Mouse (Mus musculus) neural tube, embryonic 12.5 days (tissue): ENCODE data around the gene Commd8. TPM values are rescaled to one million over a fixed set of nuclear protein-coding genes. Genes with fewer than 3 reads are reported as not detected.
A peak's percentile ranks its signal among the peaks of the same experiment; 100 is the strongest.

ENCODE experiments used
- ATAC-seq: fragments of 200-750 bp; cut with Nextera tagmentation; 2 replicates; pipeline ENCODE4 v1.8.0; 2017; ENCODE audit warnings: low read depth, mild to moderate bottlenecking, moderate TSS enrichment, moderate library complexity; ENCODE audit not compliant: low FRiP score
- H3K27ac ChIP-seq: fragments of 300-500 bp; sonication (generic); 2 replicates; pipeline ENCODE4 v1.5.1; 2016
- H3K27me3 ChIP-seq: fragments of 300-500 bp; sonication (generic); replicated peaks from 2 replicates; pipeline ENCODE4 v1.6.1; 2016; ENCODE audit warnings: mild to moderate bottlenecking
- H3K36me3 ChIP-seq: fragments of 300-500 bp; sonication (generic); 2 replicates; pipeline ENCODE4 v1.6.1; 2016; ENCODE audit warnings: mild to moderate bottlenecking
- H3K4me1 ChIP-seq: fragments of 300-500 bp; sonication (generic); 2 replicates; pipeline ENCODE4 v1.6.1; 2016
- H3K4me2 ChIP-seq: fragments of 300-500 bp; sonication (generic); replicated peaks from 2 replicates; pipeline ENCODE4 v1.6.1; 2016; ENCODE audit warnings: mild to moderate bottlenecking
- H3K4me3 ChIP-seq: fragments of 300-500 bp; sonication (generic); 2 replicates; pipeline ENCODE4 v1.5.1; 2016
- H3K9ac ChIP-seq: fragments of 300-500 bp; sonication (generic); 2 replicates; pipeline ENCODE4 v1.6.1; 2016; ENCODE audit warnings: mild to moderate bottlenecking
- H3K9me3 ChIP-seq: fragments of 300-500 bp; sonication (generic); 2 replicates; pipeline ENCODE4 v1.6.1; 2016; ENCODE audit warnings: mild to moderate bottlenecking
- WGBS: fragments of 180-500 bp; shearing (Covaris S2); methylation state at CpG from one replicate; pipeline ENCODE4 v1.1.7; 2016; 5-methylcytosine and 5-hydroxymethylcytosine counted together
- polyA plus RNA-seq: library from polyadenylated mRNA; unstranded; fragments of >200 nt; fragmentation: Nextera tagmentation; extraction: Ambion mirVana; gene quantifications from 2 replicates; pipeline ENCODE4 v1.2.1, GENCODE M21; 2016

The Commd8 gene
- polyA plus RNA-seq = 148 and 158 TPM in 2 replicates

- under 1% methylated on average over 38 of the region's 38 CpGs for WGBS
- H3K9ac ChIP-seq = peak within 1 kb of the TSS; percentile 72
- peak within 1 kb of the TSS; percentile 73 for H3K4me3 ChIP-seq
- peaks cover 4% of the 10 kb centered on the region; the same call in 1 of the 2 replicates for H3K36me3 ChIP-seq
- H3K4me1 ChIP-seq = peaks cover 12% of the 10 kb centered on the region
- H3K9me3 ChIP-seq = no peaks in the 10 kb centered on the region
- no peaks in the 10 kb centered on the region for H3K27me3 ChIP-seq
- no peak within 1 kb of the TSS for H3K27ac ChIP-seq
- H3K4me2 ChIP-seq = peak within 1 kb of the TSS; percentile 89
- ATAC-seq = peak; percentile 93
Measured at GRCm38 (mm10) chr5:72167594-72168284, at the start of gene Commd8. Gene Commd8 (minus strand): TSS chr5:72168189.

GRCm38 (mm10) chr5:72211741-72212140 lies 43.8 kb upstream of the Commd8 start:
- Histone ChIP-seq H3K4me2 (no peak overlapping the region), H3K27ac (no peak overlapping the region), H3K9me3 (no peaks in the 10 kb centered on the region), H3K4me3 (no peak overlapping the region), H3K36me3 (no peaks in the 10 kb centered on the region), H3K9ac (no peak overlapping the region), H3K27me3 (no peaks in the 10 kb centered on the region), H3K4me1 (no peaks in the 10 kb centered on the region)
- no peak for ATAC-seq
- WGBS = 91% methylated on average over 18 of the region's 18 CpGs

GRCm38 (mm10) chr5:72210812-72211139 lies 42.8 kb upstream of the Commd8 start:
- H3K9me3 ChIP-seq = no peaks in the 10 kb centered on the region
- no peaks in the 10 kb centered on the region for H3K4me1 ChIP-seq
- H3K27ac ChIP-seq = no peak overlapping the region
- no peak overlapping the region for H3K4me3 ChIP-seq
- no peak for ATAC-seq
- H3K4me2 ChIP-seq = no peak overlapping the region
- H3K27me3 ChIP-seq = no peaks in the 10 kb centered on the region
- 74% methylated on average over 5 of the region's 5 CpGs for WGBS
- H3K36me3 ChIP-seq = no peaks in the 10 kb centered on the region
- no peak overlapping the region for H3K9ac ChIP-seq

GRCm38 (mm10) chr5:72210123-72210811 lies 42.3 kb upstream of the Commd8 start:
- no peak overlapping the region for H3K4me3 ChIP-seq
- ATAC-seq = no peak
- WGBS = 78% methylated on average over 13 of the region's 13 CpGs
- no peaks in the 10 kb centered on the region for H3K27me3 ChIP-seq
- no peaks in the 10 kb centered on the region for H3K4me1 ChIP-seq
- no peak overlapping the region for H3K4me2 ChIP-seq
- H3K27ac ChIP-seq = no peak overlapping the region
- no peaks in the 10 kb centered on the region for H3K36me3 ChIP-seq
- no peaks in the 10 kb centered on the region for H3K9me3 ChIP-seq
- H3K9ac ChIP-seq = no peak overlapping the region

GRCm38 (mm10) chr5:72208515-72208914 lies 40.5 kb upstream of the Commd8 start:
- Histone ChIP-seq H3K36me3 (no peaks in the 10 kb centered on the region), H3K27me3 (no peaks in the 10 kb centered on the region), H3K4me1 (no peaks in the 10 kb centered on the region), H3K4me3 (no peak overlapping the region), H3K9ac (no peak overlapping the region), H3K4me2 (no peak overlapping the region), H3K9me3 (no peaks in the 10 kb centered on the region), H3K27ac (no peak overlapping the region)
- no peak for ATAC-seq
- WGBS = 88% methylated on average over 1 of the region's 1 CpGs

GRCm38 (mm10) chr5:72205271-72205670 lies 37.3 kb upstream of the Commd8 start:
- H3K9me3 ChIP-seq = no peaks in the 10 kb centered on the region
- no peaks in the 10 kb centered on the region for H3K27me3 ChIP-seq
- H3K9ac ChIP-seq = no peak overlapping the region
- no peak overlapping the region for H3K27ac ChIP-seq
- H3K4me3 ChIP-seq = no peak overlapping the region
- no peaks in the 10 kb centered on the region for H3K4me1 ChIP-seq
- H3K4me2 ChIP-seq = no peak overlapping the region
- no peaks in the 10 kb centered on the region for H3K36me3 ChIP-seq
- WGBS = 89% methylated on average over 5 of the region's 5 CpGs
- no peak for ATAC-seq

- Histone ChIP-seq H3K27me3 (no peaks in the 10 kb centered on the region), H3K9me3 (no peaks in the 10 kb centered on the region), H3K9ac (no peak overlapping the region), H3K4me2 (0 out of 2 replicates have a peak overlapping the region, but pooled peaks have one; percentile 74), H3K36me3 (no peaks in the 10 kb centered on the region), H3K4me1 (no peaks in the 10 kb centered on the region), H3K27ac (no peak overlapping the region), H3K4me3 (no peak overlapping the region)
- 83% methylated on average over 2 of the region's 2 CpGs for WGBS
- ATAC-seq = no peak
Measured at GRCm38 (mm10) chr5:72204507-72204906, 36.5 kb upstream of the Commd8 start.

GRCm38 (mm10) chr5:72203734-72204073 lies 35.7 kb upstream of the Commd8 start:
- H3K27ac ChIP-seq = no peak overlapping the region
- H3K27me3 ChIP-seq = no peaks in the 10 kb centered on the region
- WGBS = 13% methylated on average over 10 of the region's 10 CpGs
- peak overlapping the region; percentile 55 for H3K4me3 ChIP-seq
- H3K9me3 ChIP-seq = no peaks in the 10 kb centered on the region
- 0 out of 2 replicates have a peak, but pooled peaks have one; percentile 27 for ATAC-seq
- H3K36me3 ChIP-seq = no peaks in the 10 kb centered on the region
- peak overlapping the region; percentile 74 for H3K4me2 ChIP-seq
- no peaks in the 10 kb centered on the region for H3K4me1 ChIP-seq
- H3K9ac ChIP-seq = 0 out of 2 replicates have a peak overlapping the region, but pooled peaks have one; percentile 56

GRCm38 (mm10) chr5:72203028-72203733 lies 35.2 kb upstream of the Commd8 start:
- Histone ChIP-seq H3K9me3 (no peaks in the 10 kb centered on the region), H3K27me3 (no peaks in the 10 kb centered on the region), H3K9ac (peak overlapping the region; percentile 56; the same call in 1 of the 2 replicates), H3K27ac (no peak overlapping the region), H3K4me3 (peak overlapping the region; percentile 55), H3K4me2 (peak overlapping the region; percentile 74), H3K4me1 (no peaks in the 10 kb centered on the region), H3K36me3 (no peaks in the 10 kb centered on the region)
- WGBS = under 1% methylated on average over 32 of the region's 32 CpGs
- peak; percentile 98 for ATAC-seq

- H3K27me3 ChIP-seq = no peaks in the 10 kb centered on the region
- H3K4me1 ChIP-seq = no peaks in the 10 kb centered on the region
- peak overlapping the region; percentile 16; the same call in 1 of the 2 replicates for H3K4me2 ChIP-seq
- H3K9ac ChIP-seq = no peak overlapping the region
- no peak overlapping the region for H3K27ac ChIP-seq
- H3K9me3 ChIP-seq = no peaks in the 10 kb centered on the region
- WGBS = 44% methylated on average over 10 of the region's 10 CpGs
- H3K36me3 ChIP-seq = no peaks in the 10 kb centered on the region
- no peak for ATAC-seq
- H3K4me3 ChIP-seq = no peak overlapping the region
Measured at GRCm38 (mm10) chr5:72202016-72202415, 34.0 kb upstream of the Commd8 start.

- no peaks in the 10 kb centered on the region for H3K4me1 ChIP-seq
- no peaks in the 10 kb centered on the region for H3K9me3 ChIP-seq
- H3K9ac ChIP-seq = no peak overlapping the region
- no peak for ATAC-seq
- H3K4me3 ChIP-seq = no peak overlapping the region
- H3K27me3 ChIP-seq = no peaks in the 10 kb centered on the region
- H3K4me2 ChIP-seq = peak overlapping the region; percentile 16; the same call in 1 of the 2 replicates
- 29% methylated on average over 7 of the region's 7 CpGs for WGBS
- H3K36me3 ChIP-seq = no peaks in the 10 kb centered on the region
- H3K27ac ChIP-seq = no peak overlapping the region
Measured at GRCm38 (mm10) chr5:72201600-72201999, 33.6 kb upstream of the Commd8 start.

GRCm38 (mm10) chr5:72195442-72195841 lies 27.5 kb upstream of the Commd8 start:
- Histone ChIP-seq H3K4me1 (no peaks in the 10 kb centered on the region), H3K4me3 (no peak overlapping the region), H3K36me3 (no peaks in the 10 kb centered on the region), H3K4me2 (no peak overlapping the region), H3K27me3 (no peaks in the 10 kb centered on the region), H3K27ac (no peak overlapping the region), H3K9me3 (no peaks in the 10 kb centered on the region), H3K9ac (no peak overlapping the region)
- 80% methylated on average over 1 of the region's 1 CpGs for whole genome bisulfite sequencing
- no peak for ATAC-seq
